Mouse (Mus musculus): Measurements from ENCODE around the gene Schip1.

GRCm38 (mm10) chr3:68662386-68662785, 597.8 kb downstream of the Schip1 start:
- TF ChIP-seq POLR2A (IDR thresholded peaks at IDR 0.05; ENCODE audit: borderline replicate concordance, control insufficient read depth, low read depth, low read length): no peak
- TF ChIP-seq CTCF (IDR thresholded peaks at IDR 0.05; ENCODE audit: control insufficient read depth, insufficient read depth, low read length): no peak

Measured in bone marrow, adult 2 months (tissue).